Mouse (Mus musculus): ENCODE measurements around the gene Mrps26. TPM values are rescaled to one million over a fixed set of nuclear protein-coding genes. Genes with fewer than 3 reads are reported as not detected.
A peak's percentile ranks its signal among the peaks of the same experiment; 100 is the strongest.

The Mrps26 gene
- polyA plus RNA-seq, 1 experiment from 2014 or later, result 73.3 TPM

GRCm38 (mm10) chr2:130595596-130595995 lies 32.1 kb downstream of the Mrps26 start:
- Histone ChIP-seq H3K9me3 (replicated peaks) (no peaks in the 10 kb centered on the region), H3K9ac (no peak overlapping the region), H3K36me3 (ENCODE audit: poor library complexity, severe bottlenecking) (peaks cover 83% of the 10 kb centered on the region), H3K27ac (no peak overlapping the region), H3K4me2 (no peak overlapping the region), H3K27me3 (no peaks in the 10 kb centered on the region), H3K4me3 (no peak overlapping the region), H3K4me1 (no peaks in the 10 kb centered on the region)
- 92% methylated on average over 1 of the region's 1 CpGs for WGBS
- ATAC-seq, result no peak

- no peak overlapping the region for H3K4me3 ChIP-seq
- no peak overlapping the region for H3K4me2 ChIP-seq
- H3K27me3 ChIP-seq, result no peaks in the 10 kb centered on the region
- H3K9me3 ChIP-seq (replicated peaks), result no peaks in the 10 kb centered on the region
- 0 out of 2 replicates have a peak, but pooled peaks have one; percentile 13 for ATAC-seq
- H3K9ac ChIP-seq, result no peak overlapping the region
- WGBS, result 10% methylated on average over 1 of the region's 1 CpGs
- H3K4me1 ChIP-seq, result no peaks in the 10 kb centered on the region
- H3K36me3 ChIP-seq (ENCODE audit: poor library complexity, severe bottlenecking), result peaks cover 79% of the 10 kb centered on the region
- no peak overlapping the region for H3K27ac ChIP-seq
Observed at GRCm38 (mm10) chr2:130597601-130598010, 34.1 kb downstream of the Mrps26 start.

GRCm38 (mm10) chr2:130598399-130598798 lies 34.9 kb downstream of the Mrps26 start:
- Histone ChIP-seq H3K9me3 (replicated peaks) (no peaks in the 10 kb centered on the region), H3K4me2 (no peak overlapping the region), H3K36me3 (ENCODE audit: poor library complexity, severe bottlenecking) (peaks cover 82% of the 10 kb centered on the region), H3K4me3 (no peak overlapping the region), H3K9ac (no peak overlapping the region), H3K27ac (no peak overlapping the region), H3K27me3 (no peaks in the 10 kb centered on the region), H3K4me1 (no peaks in the 10 kb centered on the region)
- 81% methylated on average over 3 of the region's 3 CpGs for WGBS
- no peak for ATAC-seq

- no peaks in the 10 kb centered on the region for H3K27me3 ChIP-seq
- peaks cover 62% of the 10 kb centered on the region for H3K36me3 ChIP-seq (ENCODE audit: poor library complexity, severe bottlenecking)
- no peak overlapping the region for H3K4me3 ChIP-seq
- H3K27ac ChIP-seq, result no peak overlapping the region
- no peak for ATAC-seq
- no peaks in the 10 kb centered on the region for H3K9me3 ChIP-seq (replicated peaks)
- H3K4me1 ChIP-seq, result no peaks in the 10 kb centered on the region
- H3K9ac ChIP-seq, result no peak overlapping the region
- WGBS, result 86% methylated on average over 4 of the region's 4 CpGs
- no peak overlapping the region for H3K4me2 ChIP-seq
Observed at GRCm38 (mm10) chr2:130602195-130602594, 38.7 kb downstream of the Mrps26 start.

GRCm38 (mm10) chr2:130613091-130613490 lies 49.5 kb downstream of the Mrps26 start:
- no peak overlapping the region for H3K4me2 ChIP-seq
- H3K4me3 ChIP-seq, result no peak overlapping the region
- WGBS, result 67% methylated on average over 3 of the region's 3 CpGs
- H3K4me1 ChIP-seq, result no peaks in the 10 kb centered on the region
- no peak overlapping the region for H3K27ac ChIP-seq
- H3K9me3 ChIP-seq (replicated peaks), result no peaks in the 10 kb centered on the region
- peaks cover 39% of the 10 kb centered on the region for H3K36me3 ChIP-seq (ENCODE audit: poor library complexity, severe bottlenecking)
- ATAC-seq, result no peak
- no peak overlapping the region for H3K9ac ChIP-seq
- no peaks in the 10 kb centered on the region for H3K27me3 ChIP-seq

Small RNA genes within 50 kb of the gene (microRNA-seq; reads per million reads assigned to microRNA genes)
- gene Gm23876, result not detected

Other genes starting within 250 kb of the Mrps26 start
- gene Cpxm1, start 166.2 kb upstream of the Mrps26 start, polyA plus RNA-seq (2015; fragmentation: Nextera tagmentation; extraction: Ambion mirVana), result 11.8 and 12.3 TPM in 2 replicates
- 0.09 and 0.34 TPM in 2 replicates for gene Gm28372, start 158.5 kb upstream of the Mrps26 start, polyA plus RNA-seq (2015; fragmentation: Nextera tagmentation; extraction: Ambion mirVana)
- gene 1700020A23Rik, start 158.5 kb upstream of the Mrps26 start, polyA plus RNA-seq (2015; fragmentation: Nextera tagmentation; extraction: Ambion mirVana), result 0.25 and 0.48 TPM in 2 replicates
- gene Tmem239, start 157.3 kb upstream of the Mrps26 start, polyA plus RNA-seq (2015; fragmentation: Nextera tagmentation; extraction: Ambion mirVana), result not detected in 2 replicates
- 125 and 130 TPM in 2 replicates for gene Vps16, start 139.4 kb upstream of the Mrps26 start, polyA plus RNA-seq (2015; fragmentation: Nextera tagmentation; extraction: Ambion mirVana)
- gene Pced1a, start 139.0 kb upstream of the Mrps26 start, polyA plus RNA-seq (2015; fragmentation: Nextera tagmentation; extraction: Ambion mirVana), result 9.0 and 10.2 TPM in 2 replicates
- gene Ptpra, start 113.5 kb upstream of the Mrps26 start, polyA plus RNA-seq (2015; fragmentation: Nextera tagmentation; extraction: Ambion mirVana), result 120 and 122 TPM in 2 replicates
- gene Oxt, start 12.4 kb downstream of the Mrps26 start, polyA plus RNA-seq (2015; fragmentation: Nextera tagmentation; extraction: Ambion mirVana), result not detected in 2 replicates
- gene Avp, start 18.8 kb downstream of the Mrps26 start, polyA plus RNA-seq (2015; fragmentation: Nextera tagmentation; extraction: Ambion mirVana), result 1.2 and 1.8 TPM in 2 replicates
- 14.7 and 14.8 TPM in 2 replicates for gene Fastkd5, start 66.3 kb downstream of the Mrps26 start, polyA plus RNA-seq (2015; fragmentation: Nextera tagmentation; extraction: Ambion mirVana)
- gene Ubox5, start 66.3 kb downstream of the Mrps26 start, polyA plus RNA-seq (2015; fragmentation: Nextera tagmentation; extraction: Ambion mirVana), result 13.0 and 15.5 TPM in 2 replicates
- 5.0 and 5.8 TPM in 2 replicates for gene Lzts3, start 79.1 kb downstream of the Mrps26 start, polyA plus RNA-seq (2015; fragmentation: Nextera tagmentation; extraction: Ambion mirVana)
- 53.0 and 55.9 TPM in 2 replicates for gene Ddrgk1, start 100.9 kb downstream of the Mrps26 start, polyA plus RNA-seq (2015; fragmentation: Nextera tagmentation; extraction: Ambion mirVana)
- 152 and 156 TPM in 2 replicates for gene Itpa, start 103.9 kb downstream of the Mrps26 start, polyA plus RNA-seq (2015; fragmentation: Nextera tagmentation; extraction: Ambion mirVana)
- 1.0 and 1.8 TPM in 2 replicates for gene Slc4a11, start 133.8 kb downstream of the Mrps26 start, polyA plus RNA-seq (2015; fragmentation: Nextera tagmentation; extraction: Ambion mirVana)